Mouse (Mus musculus): Measurements from ENCODE around the gene Gm7358.
"Not testable (repeated sequence)": the region's sequence is repeated elsewhere in the genome, so short reads cannot be mapped to it uniquely, and the experiment has no call there.

The Gm7358 gene

GRCm38 (mm10) chr17:14059431-14059830, at the start of gene Gm7358:
Gene Gm7358, minus strand, starts transcription at chr17:14059531.
- DNase-seq (ENCODE audit: low spot score): not testable (repeated sequence)

DNA sequence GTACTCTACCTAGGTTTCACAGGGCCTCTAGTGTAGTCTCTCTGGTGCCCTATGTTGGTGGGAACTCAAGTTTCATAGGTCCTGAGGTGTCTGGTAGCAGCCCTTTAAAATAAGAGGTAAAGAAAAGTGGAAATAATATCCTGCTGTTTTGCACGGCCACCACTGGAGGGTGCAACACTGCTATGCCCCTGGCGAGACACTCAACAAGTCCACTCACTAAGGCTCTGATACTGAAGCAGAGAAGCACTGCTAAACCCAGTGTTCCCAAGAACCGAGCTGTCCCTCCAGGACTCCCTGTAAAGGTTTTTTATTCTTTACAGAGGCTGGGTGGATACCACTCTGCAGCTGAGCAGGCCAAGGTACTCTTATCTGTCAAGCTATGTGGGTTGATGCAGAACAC, 43.7 kb upstream of the Gm7358 start:
- DNase-seq (ENCODE audit: low spot score): peak; percentile 9

GRCm38 (mm10) chr17:14101446-14101980, 42.2 kb upstream of the Gm7358 start:
- not testable (repeated sequence) for DNase-seq (ENCODE audit: low spot score)

- DNase-seq (ENCODE audit: low spot score): peak; percentile 36
Observed at GRCm38 (mm10) chr17:14099886-14100285, 40.6 kb upstream of the Gm7358 start.

DNA sequence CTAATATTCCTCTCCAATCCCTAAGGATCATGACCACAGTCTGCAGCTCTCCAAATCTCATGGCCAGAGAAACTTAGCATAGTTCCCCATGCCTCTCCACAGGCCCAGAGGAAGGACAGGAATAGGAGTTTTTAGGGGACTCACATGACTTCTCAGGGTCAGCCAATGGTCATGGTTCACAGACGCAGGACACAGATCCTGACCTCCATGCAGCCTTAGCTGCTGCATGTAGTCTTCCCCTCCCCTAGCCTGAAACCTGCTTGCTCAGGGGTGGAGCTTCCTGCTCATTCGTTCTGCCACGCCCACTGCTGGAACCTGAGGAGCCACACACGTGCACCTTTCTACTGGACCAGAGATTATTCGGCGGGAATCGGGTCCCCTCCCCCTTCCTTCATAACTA, 34.8 kb upstream of the Gm7358 start:
- DNase-seq (ENCODE audit: low spot score): not testable (repeated sequence)

- DNase-seq (ENCODE audit: low spot score): peak; percentile 27
Observed at GRCm38 (mm10) chr17:14086629-14087028, 27.3 kb upstream of the Gm7358 start.

- DNase-seq (ENCODE audit: low spot score): not testable (repeated sequence)
Observed at GRCm38 (mm10) chr17:14041880-14042279, 17.5 kb downstream of the Gm7358 start.

DNA sequence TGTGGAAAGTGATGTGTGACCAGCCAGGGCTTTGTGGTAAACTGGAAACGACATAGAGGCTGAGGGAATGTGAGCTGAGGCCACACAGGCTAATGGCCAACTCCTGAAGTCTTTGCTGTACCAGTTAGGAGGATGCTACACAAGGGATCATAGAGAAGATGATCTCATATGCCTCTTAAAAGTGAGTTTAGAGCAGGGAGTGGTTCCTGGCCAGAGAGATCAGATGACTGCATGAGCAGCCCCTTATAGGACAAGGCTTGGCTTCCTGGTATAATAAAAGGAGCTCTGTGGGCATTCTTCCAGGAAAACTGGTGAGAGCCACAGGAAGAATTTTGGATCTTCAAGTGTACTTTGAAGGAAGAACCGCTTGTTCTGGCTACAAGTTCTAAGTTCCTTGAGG, 22.3 kb downstream of the Gm7358 start:
- not testable (repeated sequence) for DNase-seq (ENCODE audit: low spot score)

DNA sequence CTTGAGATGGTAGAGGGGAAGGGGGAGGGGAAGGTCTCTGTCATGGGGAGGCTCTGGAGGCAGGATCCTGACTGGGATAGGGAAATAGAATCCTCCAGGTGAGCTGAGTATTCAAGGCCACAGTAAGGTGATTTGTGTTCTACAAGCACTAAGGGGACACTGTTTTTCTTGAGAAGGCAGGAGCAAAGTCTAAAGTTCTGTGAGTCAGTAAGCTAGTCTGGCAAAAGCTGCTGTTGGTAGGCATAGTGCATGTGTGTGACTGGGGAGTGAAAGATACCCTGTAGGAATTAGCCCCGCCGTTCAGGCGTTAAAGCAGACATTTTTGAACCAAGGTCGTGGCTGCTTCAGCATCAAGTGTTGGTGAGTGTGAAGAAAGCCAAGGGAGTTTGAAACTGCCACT, 23.2 kb downstream of the Gm7358 start:
- not testable (repeated sequence) for DNase-seq (ENCODE audit: low spot score)

Measured in embryo, embryonic 10.5 days (tissue).